Mouse (Mus musculus) bone marrow, adult 2 months (tissue): ENCODE measurements around the gene Zbed4.

ENCODE experiments used
- CTCF ChIP-seq: fragments of 200-500 bp; IDR thresholded peaks from 2 replicates; pipeline ENCODE4 v1.5.1; 2011; ENCODE audit warnings: low read length, control low read depth; ENCODE audit not compliant: control insufficient read depth, insufficient read depth
- POLR2A ChIP-seq: fragments of 200-500 bp; IDR thresholded peaks from 2 replicates; pipeline ENCODE4 v1.6.1; 2011; ENCODE audit warnings: low read depth, mild to moderate bottlenecking, control low read depth, low read length, borderline replicate concordance; ENCODE audit not compliant: control insufficient read depth

GRCm38 (mm10) chr15:88704284-88704683, 47.2 kb upstream of the Zbed4 start:
- TF ChIP-seq CTCF (no peak), POLR2A (no peak)
